Mouse (Mus musculus): ENCODE data around the gene 4930556J24Rik. TPM values are rescaled to one million over a fixed set of nuclear protein-coding genes. Genes with fewer than 3 reads are reported as not detected.

4930556J24Rik gene
- polyA plus RNA-seq, 1 experiment from 2014 or later = 0.15 TPM

DNA sequence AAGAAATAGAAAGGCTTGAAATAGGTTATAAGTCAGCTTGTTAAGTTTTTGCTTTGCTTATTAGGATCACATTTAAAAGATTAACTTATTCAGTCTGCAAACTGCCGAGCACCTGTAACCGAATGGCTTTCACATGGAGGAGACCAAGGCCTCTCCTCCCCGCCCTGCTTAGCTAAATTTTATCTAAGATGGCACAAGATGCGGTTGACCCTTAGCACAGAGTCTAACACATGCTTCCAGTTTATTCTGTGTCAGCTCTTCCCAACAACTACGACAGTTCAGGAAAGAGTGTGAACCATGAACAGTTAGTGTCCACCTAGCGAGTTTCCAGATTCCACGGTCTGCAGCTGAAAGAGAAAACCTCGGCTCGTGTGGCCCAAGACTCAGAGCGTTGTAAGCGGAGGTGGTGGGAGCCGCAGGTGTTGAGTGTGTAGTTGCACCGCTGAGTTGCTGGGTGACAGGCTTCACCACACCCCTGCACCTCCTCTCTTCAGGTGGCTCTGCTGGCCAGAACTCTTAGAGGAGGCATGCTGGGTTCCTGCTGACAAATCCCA is 39.2 kb downstream of the 4930556J24Rik start:
- no peaks in the 10 kb centered on the region for H3K36me3 ChIP-seq (ENCODE audit: control insufficient read depth, insufficient read depth, low read length)
- H3K4me2 ChIP-seq (ENCODE audit: low read length) = no peak overlapping the region
- WGBS = 71% methylated on average over 13 of the region's 13 CpGs

DNA sequence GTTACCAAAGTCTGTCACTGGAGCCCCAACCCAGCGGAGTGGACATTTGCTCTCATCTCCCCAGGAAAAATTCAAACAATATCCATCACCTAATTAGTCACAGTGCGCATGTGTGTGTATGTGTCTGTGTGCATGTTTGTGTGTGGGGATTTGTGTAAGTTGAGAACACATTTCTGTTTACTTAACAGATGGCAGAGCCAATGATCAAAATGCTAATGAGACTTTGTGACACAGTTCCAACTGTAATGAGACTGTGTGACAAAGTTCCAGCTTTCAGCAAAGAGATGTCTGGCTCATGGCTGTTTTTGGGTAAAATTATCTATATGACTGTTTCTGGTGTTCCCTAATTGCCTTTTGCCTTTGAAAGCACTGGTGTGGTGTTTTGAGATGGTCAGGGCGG is 40.3 kb downstream of the 4930556J24Rik start:
- peaks cover 5% of the 10 kb centered on the region; the same call in 1 of the 2 replicates for H3K4me1 ChIP-seq (replicated peaks; ENCODE audit: control insufficient read depth, insufficient read depth, low read length)
- no peaks in the 10 kb centered on the region for H3K27me3 ChIP-seq (replicated peaks; ENCODE audit: control insufficient read depth, insufficient read depth, low read length)
- H3K27ac ChIP-seq (ENCODE audit: low read depth) = no peak overlapping the region
- no peaks in the 10 kb centered on the region for H3K9me3 ChIP-seq (ENCODE audit: control insufficient read depth, low read length)
- ATAC-seq (replicated peaks; ENCODE audit: low FRiP score, low TSS enrichment, low read depth) (no peak), DNase-seq (ENCODE audit: low spot score) (no peak)
- no peaks in the 10 kb centered on the region for H3K36me3 ChIP-seq (ENCODE audit: control insufficient read depth, insufficient read depth, low read length)
- no peak overlapping the region for H3K9ac ChIP-seq (ENCODE audit: low read length)
- no peak overlapping the region for H3K4me3 ChIP-seq (ENCODE audit: low read depth, low read length)
- H3K4me2 ChIP-seq (ENCODE audit: low read length) = no peak overlapping the region
- 85% methylated on average over 3 of the region's 3 CpGs for WGBS

More for the DNA sequence above, 39.2 kb downstream of the 4930556J24Rik start:
- Histone ChIP-seq H3K9ac (ENCODE audit: low read length) (no peak overlapping the region), H3K4me1 (replicated peaks; ENCODE audit: control insufficient read depth, insufficient read depth, low read length) (peaks cover under 1% of the 10 kb centered on the region; the same call in 1 of the 2 replicates), H3K9me3 (ENCODE audit: control insufficient read depth, low read length) (no peaks in the 10 kb centered on the region), H3K27ac (ENCODE audit: low read depth) (no peak overlapping the region), H3K27me3 (replicated peaks; ENCODE audit: control insufficient read depth, insufficient read depth, low read length) (no peaks in the 10 kb centered on the region), H3K4me3 (ENCODE audit: low read depth, low read length) (no peak overlapping the region)
- ATAC-seq (replicated peaks; ENCODE audit: low FRiP score, low TSS enrichment, low read depth) (no peak), DNase-seq (ENCODE audit: low spot score) (no peak)

DNA sequence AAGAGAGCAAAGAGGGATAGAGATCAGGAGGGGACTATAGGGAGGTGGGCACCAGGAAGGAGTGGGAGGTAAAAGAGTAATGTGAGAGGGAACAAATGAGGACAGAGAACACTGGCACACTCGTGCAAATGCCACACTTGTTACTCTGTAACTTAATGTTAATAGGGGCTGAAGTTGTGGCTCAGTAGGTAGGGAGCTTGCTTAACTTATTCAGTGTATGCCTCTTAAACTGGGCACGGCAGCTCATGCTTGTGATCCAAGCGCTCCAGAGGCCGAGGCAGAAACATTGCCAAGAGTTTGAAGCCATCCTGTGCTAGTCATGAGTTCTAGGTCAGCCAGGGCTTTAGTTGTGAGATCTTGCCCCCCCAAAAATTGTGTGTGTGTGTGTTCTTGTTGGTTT is 41.4 kb downstream of the 4930556J24Rik start:
- Histone ChIP-seq H3K27me3 (replicated peaks; ENCODE audit: control insufficient read depth, insufficient read depth, low read length) (no peaks in the 10 kb centered on the region), H3K4me1 (replicated peaks; ENCODE audit: control insufficient read depth, insufficient read depth, low read length) (peaks cover 7% of the 10 kb centered on the region; the same call in 1 of the 2 replicates), H3K9ac (ENCODE audit: low read length) (no peak overlapping the region), H3K36me3 (ENCODE audit: control insufficient read depth, insufficient read depth, low read length) (no peaks in the 10 kb centered on the region), H3K27ac (ENCODE audit: low read depth) (no peak overlapping the region), H3K9me3 (ENCODE audit: control insufficient read depth, low read length) (no peaks in the 10 kb centered on the region), H3K4me2 (ENCODE audit: low read length) (no peak overlapping the region), H3K4me3 (ENCODE audit: low read depth, low read length) (no peak overlapping the region)
- 81% methylated on average over 4 of the region's 4 CpGs for WGBS
- DNase-seq (ENCODE audit: low spot score) = no peak
- no peak for ATAC-seq (replicated peaks; ENCODE audit: low FRiP score, low TSS enrichment, low read depth)

- Histone ChIP-seq H3K36me3 (ENCODE audit: control insufficient read depth, insufficient read depth, low read length) (no peaks in the 10 kb centered on the region), H3K4me3 (ENCODE audit: low read depth, low read length) (no peak overlapping the region), H3K4me1 (replicated peaks; ENCODE audit: control insufficient read depth, insufficient read depth, low read length) (peaks cover 7% of the 10 kb centered on the region; the same call in 1 of the 2 replicates), H3K27ac (ENCODE audit: low read depth) (no peak overlapping the region), H3K27me3 (replicated peaks; ENCODE audit: control insufficient read depth, insufficient read depth, low read length) (no peaks in the 10 kb centered on the region), H3K9ac (ENCODE audit: low read length) (no peak overlapping the region), H3K4me2 (ENCODE audit: low read length) (no peak overlapping the region), H3K9me3 (ENCODE audit: control insufficient read depth, low read length) (no peaks in the 10 kb centered on the region)
- ATAC-seq (replicated peaks; ENCODE audit: low FRiP score, low TSS enrichment, low read depth) = no peak
- no peak for DNase-seq (ENCODE audit: low spot score)
- WGBS = 92% methylated on average over 9 of the region's 9 CpGs
Measured at GRCm38 (mm10) chr11:3933756-3934285, 42.8 kb downstream of the 4930556J24Rik start.

- Histone ChIP-seq H3K4me1 (replicated peaks; ENCODE audit: control insufficient read depth, insufficient read depth, low read length) (peaks cover 7% of the 10 kb centered on the region; the same call in 1 of the 2 replicates), H3K9me3 (ENCODE audit: control insufficient read depth, low read length) (no peaks in the 10 kb centered on the region), H3K27me3 (replicated peaks; ENCODE audit: control insufficient read depth, insufficient read depth, low read length) (no peaks in the 10 kb centered on the region), H3K9ac (ENCODE audit: low read length) (peak within 1 kb of the TSS; percentile 39), H3K27ac (ENCODE audit: low read depth) (no peak within 1 kb of the TSS), H3K4me3 (ENCODE audit: low read depth, low read length) (peak within 1 kb of the TSS; percentile 49), H3K4me2 (ENCODE audit: low read length) (peak within 1 kb of the TSS; percentile 65), H3K36me3 (ENCODE audit: control insufficient read depth, insufficient read depth, low read length) (peaks cover 5% of the 10 kb centered on the region; the same call in 1 of the 2 replicates)
- under 1% methylated on average over 23 of the region's 26 CpGs for WGBS
- DNase-seq (ENCODE audit: low spot score) = peak; percentile 83
- ATAC-seq (replicated peaks; ENCODE audit: low FRiP score, low TSS enrichment, low read depth) = peak; percentile 80
Measured at GRCm38 (mm10) chr11:3931511-3932211, 44.9 kb downstream of the 4930556J24Rik start, which contains the start of gene Tcn2. Tcn2 (minus strand) TSS chr11:3932159.

- no peak for DNase-seq (ENCODE audit: low spot score)
- no peak for ATAC-seq (replicated peaks; ENCODE audit: low FRiP score, low TSS enrichment, low read depth)
- 39% methylated on average over 6 of the region's 6 CpGs for WGBS
- no peaks in the 10 kb centered on the region for H3K27me3 ChIP-seq (replicated peaks; ENCODE audit: control insufficient read depth, insufficient read depth, low read length)
- peak overlapping the region; percentile 49; the same call in 1 of the 2 replicates for H3K4me3 ChIP-seq (ENCODE audit: low read depth, low read length)
- no peak overlapping the region for H3K27ac ChIP-seq (ENCODE audit: low read depth)
- H3K9me3 ChIP-seq (ENCODE audit: control insufficient read depth, low read length) = no peaks in the 10 kb centered on the region
- peaks cover 7% of the 10 kb centered on the region; the same call in 1 of the 2 replicates for H3K4me1 ChIP-seq (replicated peaks; ENCODE audit: control insufficient read depth, insufficient read depth, low read length)
- peak overlapping the region; percentile 65 for H3K4me2 ChIP-seq (ENCODE audit: low read length)
- peaks cover 10% of the 10 kb centered on the region; the same call in 1 of the 2 replicates for H3K36me3 ChIP-seq (ENCODE audit: control insufficient read depth, insufficient read depth, low read length)
- H3K9ac ChIP-seq (ENCODE audit: low read length) = peak overlapping the region; percentile 34; the same call in 1 of the 2 replicates
Measured at GRCm38 (mm10) chr11:3930931-3931330, 45.6 kb downstream of the 4930556J24Rik start.

DNA sequence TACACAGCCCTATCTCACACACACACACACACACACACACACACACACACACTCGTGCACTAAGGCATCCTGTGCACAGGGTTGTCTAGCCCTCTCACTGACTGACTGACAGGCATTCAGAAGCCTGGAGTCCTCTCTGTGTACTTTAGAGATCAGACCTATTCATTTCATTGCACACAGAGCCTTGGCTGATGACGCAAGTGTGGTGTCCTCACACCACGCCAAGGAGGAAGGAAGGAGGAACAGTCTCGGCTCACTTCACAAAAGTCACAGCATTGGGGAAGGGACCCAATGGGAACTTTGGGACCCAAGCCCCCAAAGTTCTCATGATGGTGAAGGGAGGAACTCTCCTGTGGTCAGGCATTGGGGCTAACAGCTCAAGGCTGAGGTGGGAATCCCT is 46.6 kb downstream of the 4930556J24Rik start:
- no peak overlapping the region for H3K9ac ChIP-seq (ENCODE audit: low read length)
- H3K4me1 ChIP-seq (replicated peaks; ENCODE audit: control insufficient read depth, insufficient read depth, low read length) = peaks cover 7% of the 10 kb centered on the region; the same call in 1 of the 2 replicates
- DNase-seq (ENCODE audit: low spot score) = no peak
- H3K4me3 ChIP-seq (ENCODE audit: low read depth, low read length) = no peak overlapping the region
- peaks cover 17% of the 10 kb centered on the region; the same call in 1 of the 2 replicates for H3K36me3 ChIP-seq (ENCODE audit: control insufficient read depth, insufficient read depth, low read length)
- H3K27me3 ChIP-seq (replicated peaks; ENCODE audit: control insufficient read depth, insufficient read depth, low read length) = no peaks in the 10 kb centered on the region
- H3K9me3 ChIP-seq (ENCODE audit: control insufficient read depth, low read length) = no peaks in the 10 kb centered on the region
- no peak overlapping the region for H3K4me2 ChIP-seq (ENCODE audit: low read length)
- WGBS = 82% methylated on average over 4 of the region's 4 CpGs
- no peak overlapping the region for H3K27ac ChIP-seq (ENCODE audit: low read depth)
- no peak for ATAC-seq (replicated peaks; ENCODE audit: low FRiP score, low TSS enrichment, low read depth)

- H3K36me3 ChIP-seq (ENCODE audit: control insufficient read depth, insufficient read depth, low read length) = peaks cover 29% of the 10 kb centered on the region; the same call in 1 of the 2 replicates
- 93% methylated on average over 10 of the region's 10 CpGs for WGBS
- no peak overlapping the region for H3K9ac ChIP-seq (ENCODE audit: low read length)
Measured at GRCm38 (mm10) chr11:3925916-3926315, 50.7 kb downstream of the 4930556J24Rik start.

More at GRCm38 (mm10) chr11:3925916-3926315, 50.7 kb downstream of the 4930556J24Rik start:
- H3K27ac ChIP-seq (ENCODE audit: low read depth) = no peak overlapping the region
- H3K9me3 ChIP-seq (ENCODE audit: control insufficient read depth, low read length) = no peaks in the 10 kb centered on the region
- ATAC-seq (replicated peaks; ENCODE audit: low FRiP score, low TSS enrichment, low read depth) (no peak), DNase-seq (ENCODE audit: low spot score) (no peak)
- H3K4me1 ChIP-seq (replicated peaks; ENCODE audit: control insufficient read depth, insufficient read depth, low read length) = no peaks in the 10 kb centered on the region
- no peaks in the 10 kb centered on the region for H3K27me3 ChIP-seq (replicated peaks; ENCODE audit: control insufficient read depth, insufficient read depth, low read length)
- H3K4me2 ChIP-seq (ENCODE audit: low read length) = no peak overlapping the region
- no peak overlapping the region for H3K4me3 ChIP-seq (ENCODE audit: low read depth, low read length)
